Mouse (Mus musculus): ENCODE data around the gene Krt7. TPM values are rescaled to one million over a fixed set of nuclear protein-coding genes. Genes with fewer than 3 reads are reported as not detected.

Gene Krt7
- polyA plus RNA-seq, 1 experiment from 2014 or later = not detected

GRCm38 (mm10) chr15:101371141-101371985, 39.5 kb upstream of the Krt7 start:
- Histone ChIP-seq H3K27ac (peak overlapping the region; percentile 10; the same call in 1 of the 2 replicates), H3K36me3 (ENCODE audit: inconsistent target) (no peaks in the 10 kb centered on the region), H3K79me2 (ENCODE audit: inconsistent target) (no peaks in the 10 kb centered on the region), H3K4me3 (ENCODE audit: inconsistent target) (no peak overlapping the region)
- 83% methylated on average over 15 of the region's 15 CpGs for WGBS (ENCODE audit: missing documents)

- Histone ChIP-seq H3K4me3 (ENCODE audit: inconsistent target) (no peak overlapping the region), H3K36me3 (ENCODE audit: inconsistent target) (no peaks in the 10 kb centered on the region), H3K27ac (0 out of 2 replicates have a peak overlapping the region, but pooled peaks have one; percentile 7), H3K79me2 (ENCODE audit: inconsistent target) (no peaks in the 10 kb centered on the region)
- 81% methylated on average over 7 of the region's 7 CpGs for WGBS (ENCODE audit: missing documents)
These were observed 38.5 kb upstream of the Krt7 start for GRCm38 (mm10) chr15:101372131-101372977.

- 40% methylated on average over 16 of the region's 16 CpGs for WGBS (ENCODE audit: missing documents)
- no peaks in the 10 kb centered on the region for H3K36me3 ChIP-seq (ENCODE audit: inconsistent target)
- no peak overlapping the region for H3K4me3 ChIP-seq (ENCODE audit: inconsistent target)
- no peaks in the 10 kb centered on the region for H3K79me2 ChIP-seq (ENCODE audit: inconsistent target)
- H3K27ac ChIP-seq = peak overlapping the region; percentile 92
These were observed 37.5 kb upstream of the Krt7 start for GRCm38 (mm10) chr15:101373286-101373898.

GRCm38 (mm10) chr15:101374879-101375278, 36.0 kb upstream of the Krt7 start:
- Histone ChIP-seq H3K4me3 (ENCODE audit: inconsistent target) (no peak overlapping the region), H3K79me2 (ENCODE audit: inconsistent target) (no peaks in the 10 kb centered on the region), H3K36me3 (ENCODE audit: inconsistent target) (no peaks in the 10 kb centered on the region), H3K27ac (peak overlapping the region; percentile 92)
- 4% methylated on average over 4 of the region's 4 CpGs for WGBS (ENCODE audit: missing documents)

GRCm38 (mm10) chr15:101375956-101376775, 34.7 kb upstream of the Krt7 start:
- H3K36me3 ChIP-seq (ENCODE audit: inconsistent target) = no peaks in the 10 kb centered on the region
- 89% methylated on average over 6 of the region's 6 CpGs for WGBS (ENCODE audit: missing documents)
- no peak overlapping the region for H3K4me3 ChIP-seq (ENCODE audit: inconsistent target)
- peak overlapping the region; percentile 92; the same call in 1 of the 2 replicates for H3K27ac ChIP-seq
- H3K79me2 ChIP-seq (ENCODE audit: inconsistent target) = no peaks in the 10 kb centered on the region

- H3K36me3 ChIP-seq (ENCODE audit: inconsistent target) = no peaks in the 10 kb centered on the region
- no peak overlapping the region for H3K4me3 ChIP-seq (ENCODE audit: inconsistent target)
- H3K79me2 ChIP-seq (ENCODE audit: inconsistent target) = no peaks in the 10 kb centered on the region
- no peak overlapping the region for H3K27ac ChIP-seq
- WGBS (ENCODE audit: missing documents) = 81% methylated on average over 5 of the region's 5 CpGs
These were observed 34.1 kb upstream of the Krt7 start for GRCm38 (mm10) chr15:101376776-101377061.

- peak overlapping the region; percentile 28; the same call in 1 of the 2 replicates for H3K27ac ChIP-seq
- 93% methylated on average over 5 of the region's 5 CpGs for WGBS (ENCODE audit: missing documents)
- H3K4me3 ChIP-seq (ENCODE audit: inconsistent target) = no peak overlapping the region
- no peaks in the 10 kb centered on the region for H3K36me3 ChIP-seq (ENCODE audit: inconsistent target)
- no peaks in the 10 kb centered on the region for H3K79me2 ChIP-seq (ENCODE audit: inconsistent target)
These were observed 32.2 kb upstream of the Krt7 start for GRCm38 (mm10) chr15:101378646-101379045.

- H3K4me3 ChIP-seq (ENCODE audit: inconsistent target) = no peak overlapping the region
- H3K36me3 ChIP-seq (ENCODE audit: inconsistent target) = no peaks in the 10 kb centered on the region
- H3K27ac ChIP-seq = no peak overlapping the region
- no peaks in the 10 kb centered on the region for H3K79me2 ChIP-seq (ENCODE audit: inconsistent target)
- WGBS (ENCODE audit: missing documents) = 63% methylated on average over 9 of the region's 9 CpGs
These were observed 29.1 kb upstream of the Krt7 start for GRCm38 (mm10) chr15:101381758-101382157.

- Histone ChIP-seq H3K4me3 (ENCODE audit: inconsistent target) (no peak overlapping the region), H3K36me3 (ENCODE audit: inconsistent target) (no peaks in the 10 kb centered on the region), H3K79me2 (ENCODE audit: inconsistent target) (no peaks in the 10 kb centered on the region), H3K27ac (no peak overlapping the region)
- 87% methylated on average over 8 of the region's 11 CpGs for WGBS (ENCODE audit: missing documents)
These were observed 28.0 kb upstream of the Krt7 start for GRCm38 (mm10) chr15:101382811-101383210.

GRCm38 (mm10) chr15:101384610-101385009, 26.2 kb upstream of the Krt7 start:
- Histone ChIP-seq H3K4me3 (ENCODE audit: inconsistent target) (no peak overlapping the region), H3K36me3 (ENCODE audit: inconsistent target) (no peaks in the 10 kb centered on the region), H3K27ac (no peak overlapping the region), H3K79me2 (ENCODE audit: inconsistent target) (no peaks in the 10 kb centered on the region)
- 62% methylated on average over 7 of the region's 7 CpGs for WGBS (ENCODE audit: missing documents)

GRCm38 (mm10) chr15:101385064-101385463, 25.8 kb upstream of the Krt7 start:
- no peaks in the 10 kb centered on the region for H3K79me2 ChIP-seq (ENCODE audit: inconsistent target)
- 94% methylated on average over 6 of the region's 6 CpGs for WGBS (ENCODE audit: missing documents)
- no peak overlapping the region for H3K4me3 ChIP-seq (ENCODE audit: inconsistent target)
- H3K36me3 ChIP-seq (ENCODE audit: inconsistent target) = no peaks in the 10 kb centered on the region
- no peak overlapping the region for H3K27ac ChIP-seq

GRCm38 (mm10) chr15:101387176-101387575, 23.7 kb upstream of the Krt7 start:
- WGBS (ENCODE audit: missing documents) = 65% methylated on average over 3 of the region's 3 CpGs
- no peak overlapping the region for H3K27ac ChIP-seq
- H3K79me2 ChIP-seq (ENCODE audit: inconsistent target) = no peaks in the 10 kb centered on the region
- H3K36me3 ChIP-seq (ENCODE audit: inconsistent target) = no peaks in the 10 kb centered on the region
- H3K4me3 ChIP-seq (ENCODE audit: inconsistent target) = no peak overlapping the region

- Histone ChIP-seq H3K79me2 (ENCODE audit: inconsistent target) (no peaks in the 10 kb centered on the region), H3K36me3 (ENCODE audit: inconsistent target) (no peaks in the 10 kb centered on the region), H3K4me3 (ENCODE audit: inconsistent target) (no peak overlapping the region), H3K27ac (no peak overlapping the region)
- 11% methylated on average over 5 of the region's 5 CpGs for WGBS (ENCODE audit: missing documents)
These were observed 22.8 kb upstream of the Krt7 start for GRCm38 (mm10) chr15:101388034-101388541.

- Histone ChIP-seq H3K79me2 (ENCODE audit: inconsistent target) (no peaks in the 10 kb centered on the region), H3K36me3 (ENCODE audit: inconsistent target) (no peaks in the 10 kb centered on the region), H3K27ac (no peak overlapping the region), H3K4me3 (ENCODE audit: inconsistent target) (no peak overlapping the region)
- WGBS (ENCODE audit: missing documents) = 97% methylated on average over 5 of the region's 5 CpGs
These were observed 20.6 kb upstream of the Krt7 start for GRCm38 (mm10) chr15:101390203-101390602.

All from macrophage (primary cell).